Mouse (Mus musculus) 3T3-L1 (cell line): ENCODE measurements around the gene Gtpbp2.

Experiments
- DNase-seq: peaks from one replicate; pipeline ENCODE4 v3.0.0-alpha.2; 2015; ENCODE audit warnings: low read depth, low spot score

The Gtpbp2 gene

GRCm38 (mm10) chr17:46203078-46203477 lies 42.2 kb downstream of the Gtpbp2 start:
- DNase-seq, result peak; percentile 65

GRCm38 (mm10) chr17:46206676-46207075 lies 45.8 kb downstream of the Gtpbp2 start:
- no peak for DNase-seq

- no peak for DNase-seq
Measured at GRCm38 (mm10) chr17:46210550-46210949, 49.7 kb downstream of the Gtpbp2 start.
